Mouse (Mus musculus): ENCODE data around the gene Prkag2. TPM values are rescaled to one million over a fixed set of nuclear protein-coding genes. Genes with fewer than 3 reads are reported as not detected.

Gene Prkag2
- total and polyA plus RNA-seq, 3 experiments, result not detected

DNA sequence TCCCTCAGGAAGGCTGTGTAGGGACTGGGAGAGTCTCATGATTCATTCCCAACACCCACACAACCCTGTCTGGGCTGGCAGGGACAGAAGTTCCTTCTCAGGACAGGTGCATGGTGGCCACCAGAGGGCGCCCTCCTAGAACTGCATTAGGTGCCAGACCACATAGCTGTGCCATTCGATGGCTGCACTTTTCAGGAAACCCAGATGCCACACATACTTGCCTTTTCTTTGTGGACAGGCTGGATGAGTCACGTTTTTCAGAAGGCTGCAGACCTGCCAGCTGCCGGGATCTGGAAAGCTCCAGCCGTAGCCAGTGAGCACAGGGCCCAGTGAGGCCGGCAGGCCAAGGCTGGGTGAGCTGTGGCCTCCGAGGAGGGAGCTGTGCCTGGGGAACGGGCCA lies 93.6 kb downstream of the Prkag2 start:
- DNase-seq (ENCODE audit: low spot score), result peak; percentile 35
- Histone ChIP-seq H3K4me3 (ENCODE audit: low read depth, low read length) (no peak overlapping the region), H3K9me3 (replicated peaks) (no peaks in the 10 kb centered on the region), H3K27me3 (ENCODE audit: insufficient read depth, low read length) (peaks cover 7% of the 10 kb centered on the region), H3K36me3 (replicated peaks) (no peaks in the 10 kb centered on the region), H3K4me1 (ENCODE audit: insufficient read depth, low read depth, low read length) (0 out of 2 replicates have a peak, but pooled peaks cover 3% of the 10 kb centered on the region)
- peak; percentile 86 for TF ChIP-seq CTCF (IDR thresholded peaks at IDR 0.05; ENCODE audit: low read depth, low read length)
- no peak for TF ChIP-seq POLR2AphosphoS5 (IDR thresholded peaks at IDR 0.05; ENCODE audit: insufficient replicate concordance, low read depth, low read length)
- ATAC-seq (ENCODE audit: extremely low read depth, insufficient number of reproducible peaks, low FRiP score, poor library complexity, severe bottlenecking), result no peak

- Histone ChIP-seq H3K27me3 (ENCODE audit: insufficient read depth, low read length) (peaks cover 7% of the 10 kb centered on the region), H3K4me1 (ENCODE audit: insufficient read depth, low read depth, low read length) (0 out of 2 replicates have a peak, but pooled peaks cover 3% of the 10 kb centered on the region), H3K4me3 (ENCODE audit: low read depth, low read length) (no peak overlapping the region), H3K36me3 (replicated peaks) (no peaks in the 10 kb centered on the region), H3K9me3 (replicated peaks) (no peaks in the 10 kb centered on the region)
- DNase-seq (ENCODE audit: low spot score), result no peak
- TF ChIP-seq POLR2AphosphoS5 (IDR thresholded peaks at IDR 0.05; ENCODE audit: insufficient replicate concordance, low read depth, low read length) (no peak), GATA1 (IDR thresholded peaks at IDR 0.05; ENCODE audit: borderline replicate concordance, low read length) (no peak), GATA2 (IDR thresholded peaks at IDR 0.05; ENCODE audit: borderline replicate concordance, low read depth, low read length) (no peak), TAL1 (conservative IDR thresholded peaks at IDR 0.05; ENCODE audit: low read depth, low read length) (no peak), CTCF (IDR thresholded peaks at IDR 0.05; ENCODE audit: low read depth, low read length) (no peak)
- no peak for ATAC-seq (ENCODE audit: extremely low read depth, insufficient number of reproducible peaks, low FRiP score, poor library complexity, severe bottlenecking)
Observed at GRCm38 (mm10) chr5:25005532-25006129, 94.8 kb downstream of the Prkag2 start.

- no peak for TF ChIP-seq CTCF (IDR thresholded peaks at IDR 0.05; ENCODE audit: low read depth, low read length)
- TF ChIP-seq POLR2AphosphoS5 (IDR thresholded peaks at IDR 0.05; ENCODE audit: insufficient replicate concordance, low read depth, low read length), result no peak
- TF ChIP-seq GATA2 (IDR thresholded peaks at IDR 0.05; ENCODE audit: borderline replicate concordance, low read depth, low read length), result no peak
- no peak for TF ChIP-seq TAL1 (conservative IDR thresholded peaks at IDR 0.05; ENCODE audit: low read depth, low read length)
- TF ChIP-seq GATA1 (IDR thresholded peaks at IDR 0.05; ENCODE audit: borderline replicate concordance, low read length), result no peak
- H3K4me3 ChIP-seq (ENCODE audit: low read depth, low read length), result no peak overlapping the region
- no peaks in the 10 kb centered on the region for H3K4me1 ChIP-seq (ENCODE audit: insufficient read depth, low read depth, low read length)
- DNase-seq (ENCODE audit: low spot score), result no peak
- H3K36me3 ChIP-seq (replicated peaks), result no peaks in the 10 kb centered on the region
- peaks cover 3% of the 10 kb centered on the region; the same call in 1 of the 2 replicates for H3K27me3 ChIP-seq (ENCODE audit: insufficient read depth, low read length)
- no peak for ATAC-seq (ENCODE audit: extremely low read depth, insufficient number of reproducible peaks, low FRiP score, poor library complexity, severe bottlenecking)
- no peaks in the 10 kb centered on the region for H3K9me3 ChIP-seq (replicated peaks)
Observed at GRCm38 (mm10) chr5:25001391-25001794, 99.0 kb downstream of the Prkag2 start.

GRCm38 (mm10) chr5:24999351-24999750 lies 101.1 kb downstream of the Prkag2 start:
- no peaks in the 10 kb centered on the region for H3K4me1 ChIP-seq (ENCODE audit: insufficient read depth, low read depth, low read length)
- H3K36me3 ChIP-seq (replicated peaks), result no peaks in the 10 kb centered on the region
- no peaks in the 10 kb centered on the region; the same call in 1 of the 2 replicates for H3K27me3 ChIP-seq (ENCODE audit: insufficient read depth, low read length)
- ATAC-seq (ENCODE audit: extremely low read depth, insufficient number of reproducible peaks, low FRiP score, poor library complexity, severe bottlenecking) (no peak), DNase-seq (ENCODE audit: low spot score) (no peak)
- H3K9me3 ChIP-seq (replicated peaks), result no peaks in the 10 kb centered on the region
- H3K4me3 ChIP-seq (ENCODE audit: low read depth, low read length), result no peak overlapping the region
- no peak for TF ChIP-seq POLR2AphosphoS5 (IDR thresholded peaks at IDR 0.05; ENCODE audit: insufficient replicate concordance, low read depth, low read length)
- no peak for TF ChIP-seq TAL1 (conservative IDR thresholded peaks at IDR 0.05; ENCODE audit: low read depth, low read length)
- TF ChIP-seq GATA2 (IDR thresholded peaks at IDR 0.05; ENCODE audit: borderline replicate concordance, low read depth, low read length), result no peak
- no peak for TF ChIP-seq CTCF (IDR thresholded peaks at IDR 0.05; ENCODE audit: low read depth, low read length)
- TF ChIP-seq GATA1 (IDR thresholded peaks at IDR 0.05; ENCODE audit: borderline replicate concordance, low read length), result no peak

GRCm38 (mm10) chr5:24995576-24996100 lies 104.8 kb downstream of the Prkag2 start:
- no peak for ATAC-seq (ENCODE audit: extremely low read depth, insufficient number of reproducible peaks, low FRiP score, poor library complexity, severe bottlenecking)

DNA sequence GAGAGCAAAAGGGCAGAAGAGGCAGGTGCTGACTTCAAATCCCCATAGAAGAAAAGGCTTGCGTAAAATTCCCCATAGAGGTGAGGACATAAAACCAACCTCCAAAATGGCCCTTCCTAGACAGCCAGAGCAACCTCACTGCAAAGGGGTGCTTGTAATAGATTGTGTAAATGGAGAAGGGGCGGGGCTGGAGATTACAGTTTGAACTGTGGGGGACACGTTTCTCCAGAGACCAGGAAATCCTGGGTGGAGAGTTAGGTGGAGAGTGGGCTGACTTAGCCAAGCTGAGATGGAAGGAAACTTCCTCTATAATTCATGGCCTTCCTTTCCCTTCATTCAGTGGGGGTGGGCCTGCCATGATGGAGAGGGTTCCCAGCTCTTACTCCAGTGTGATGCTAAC lies 107.3 kb downstream of the Prkag2 start:
- no peak for ATAC-seq (ENCODE audit: extremely low read depth, insufficient number of reproducible peaks, low FRiP score, poor library complexity, severe bottlenecking)

More at GRCm38 (mm10) chr5:24995576-24996100, 104.8 kb downstream of the Prkag2 start:
- H3K9me3 ChIP-seq (replicated peaks), result no peaks in the 10 kb centered on the region
- H3K27me3 ChIP-seq (ENCODE audit: insufficient read depth, low read length), result no peaks in the 10 kb centered on the region
- no peaks in the 10 kb centered on the region for H3K4me1 ChIP-seq (ENCODE audit: insufficient read depth, low read depth, low read length)
- TF ChIP-seq TAL1 (conservative IDR thresholded peaks at IDR 0.05; ENCODE audit: low read depth, low read length), result no peak
- TF ChIP-seq GATA1 (IDR thresholded peaks at IDR 0.05; ENCODE audit: borderline replicate concordance, low read length), result no peak
- TF ChIP-seq POLR2AphosphoS5 (IDR thresholded peaks at IDR 0.05; ENCODE audit: insufficient replicate concordance, low read depth, low read length), result no peak
- no peak for TF ChIP-seq GATA2 (IDR thresholded peaks at IDR 0.05; ENCODE audit: borderline replicate concordance, low read depth, low read length)
- TF ChIP-seq CTCF (IDR thresholded peaks at IDR 0.05; ENCODE audit: low read depth, low read length), result no peak
- DNase-seq (ENCODE audit: low spot score), result no peak
- no peaks in the 10 kb centered on the region for H3K36me3 ChIP-seq (replicated peaks)
- no peak overlapping the region for H3K4me3 ChIP-seq (ENCODE audit: low read depth, low read length)

More for the DNA sequence above, 107.3 kb downstream of the Prkag2 start:
- Histone ChIP-seq H3K4me3 (ENCODE audit: low read depth, low read length) (no peak overlapping the region), H3K4me1 (ENCODE audit: insufficient read depth, low read depth, low read length) (no peaks in the 10 kb centered on the region), H3K27me3 (ENCODE audit: insufficient read depth, low read length) (peaks cover 5% of the 10 kb centered on the region), H3K9me3 (replicated peaks) (no peaks in the 10 kb centered on the region), H3K36me3 (replicated peaks) (no peaks in the 10 kb centered on the region)
- TF ChIP-seq POLR2AphosphoS5 (IDR thresholded peaks at IDR 0.05; ENCODE audit: insufficient replicate concordance, low read depth, low read length) (no peak), TAL1 (conservative IDR thresholded peaks at IDR 0.05; ENCODE audit: low read depth, low read length) (no peak), GATA1 (IDR thresholded peaks at IDR 0.05; ENCODE audit: borderline replicate concordance, low read length) (no peak), GATA2 (IDR thresholded peaks at IDR 0.05; ENCODE audit: borderline replicate concordance, low read depth, low read length) (no peak), CTCF (IDR thresholded peaks at IDR 0.05; ENCODE audit: low read depth, low read length) (no peak)
- no peak for DNase-seq (ENCODE audit: low spot score)

Measured in G1E (cell line).